Mouse (Mus musculus) duodenum, adult 2 months (tissue): ENCODE data around the gene Mal. TPM values are rescaled to one million over a fixed set of nuclear protein-coding genes. Genes with fewer than 3 reads are reported as not detected.

Experiments
- polyA plus RNA-seq: library from polyadenylated mRNA; depleted of rRNA; stranded (reverse); fragments of >200 nt; gene quantifications from 2 replicates; pipeline ENCODE4 v1.2.3, GENCODE M21; 2012; ENCODE audit warnings: low replicate concordance; rRNA removed

Gene Mal
- 0.27 and 9.9 TPM in 2 replicates for polyA plus RNA-seq

GRCm38 (mm10) chr2:127656086-127656720, at the start of gene Mal:
Gene Mal, minus strand, starts transcription at chr2:127656695.

DNA sequence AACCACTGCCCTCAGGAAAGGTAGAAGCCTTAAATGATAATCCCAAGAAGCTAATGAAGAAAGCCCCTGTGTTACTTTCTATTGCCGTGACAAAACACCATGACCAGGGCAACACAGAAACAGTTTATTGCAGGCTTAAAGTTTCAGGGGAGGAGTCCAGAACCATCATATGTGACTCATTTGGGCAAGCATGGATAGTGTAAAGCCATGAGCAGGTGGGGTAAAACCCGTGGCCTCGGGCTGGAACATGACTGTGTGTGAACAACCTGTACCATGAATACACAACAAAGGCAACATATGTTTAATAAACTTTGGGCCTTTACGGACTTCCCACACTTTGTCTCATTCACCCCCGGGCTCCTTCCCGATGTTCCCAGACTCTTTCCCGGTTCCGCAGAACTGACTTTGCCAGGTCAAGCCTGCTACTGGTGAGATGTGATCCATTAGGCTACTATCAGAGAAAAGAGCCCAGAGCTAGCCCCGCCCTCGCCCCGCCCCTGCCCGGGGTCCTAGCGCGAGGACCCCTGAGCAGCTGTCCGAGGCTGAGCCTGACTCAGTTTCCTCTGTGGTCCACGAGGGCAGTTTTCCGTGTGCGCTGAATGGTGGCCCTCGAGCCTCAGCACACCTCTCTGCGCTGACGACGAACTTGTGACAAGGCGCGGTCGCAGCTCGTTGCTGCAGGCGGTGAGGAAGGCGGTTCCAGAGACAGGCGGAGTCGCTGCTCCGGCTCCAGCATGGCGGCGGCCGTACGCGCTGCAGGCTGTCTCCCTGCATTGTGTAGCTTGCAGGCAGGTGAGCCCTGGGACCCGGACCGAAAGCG, 69.6 kb downstream of the Mal start, which contains the start of the genes Zfp661 and Mrps5:
Gene Zfp661 (minus strand): TSS at position 401 of the 820 bp plus-strand sequence.
Gene Mrps5 (plus strand): TSS at position 529 of the 820 bp plus-strand sequence.

Other genes with a start within 250 kb of the Mal start
- 0.05 TPM in 1 of 2 replicates, not detected in the other for gene Gpat2, start 231.5 kb downstream of the Mal start, polyA plus RNA-seq
- gene Fahd2a, start 212.1 kb downstream of the Mal start, polyA plus RNA-seq, result 6.3 TPM in 2 replicates
- 1.1 and 1.4 TPM in 2 replicates for gene Kcnip3, start 134.6 kb downstream of the Mal start, polyA plus RNA-seq
- 0.02 and 0.83 TPM in 2 replicates for gene Prom2, start 115.2 kb downstream of the Mal start, polyA plus RNA-seq
- 0.47 and 0.92 TPM in 2 replicates for gene Zfp661, start 69.6 kb downstream of the Mal start, polyA plus RNA-seq
- gene Mrps5, start 69.5 kb downstream of the Mal start, polyA plus RNA-seq, result 32.2 and 37.8 TPM in 2 replicates
- gene Mall, start 73.2 kb upstream of the Mal start, polyA plus RNA-seq, result 254 and 463 TPM in 2 replicates
- 1.2 and 1.7 TPM in 2 replicates for gene Nphp1, start 132.2 kb upstream of the Mal start, polyA plus RNA-seq
- 23.0 and 68.3 TPM in 2 replicates for gene Mtln, start 135.8 kb upstream of the Mal start, polyA plus RNA-seq
- gene Bub1, start 175.2 kb upstream of the Mal start, polyA plus RNA-seq, result 0.13 and 0.44 TPM in 2 replicates
- gene Acoxl, start 182.2 kb upstream of the Mal start, polyA plus RNA-seq, result 0.25 TPM in 1 of 2 replicates, not detected in the other